Comparison of ENCODE assay signal across 13 mouse cellular contexts in genomic region chr8:31008309-31008708, GRCm38 (mm10).
"Had no signal": no experiment of that assay in that cellular context is flagged by ENCODE, and none has a peak within 500 bp of the region (broad histone marks: within the 10 kb centered on the region; RNA-seq: fewer than 3 reads in every experiment).

No protein-coding gene starts in this region.

- H3K27ac ChIP-seq: limb, embryonic 10.5 days; liver, embryonic 15.5 days; midbrain, embryonic 10.5 days; neural tube, embryonic 13.5 days had no signal

- H3K9me3 ChIP-seq: limb, embryonic 10.5 days; liver, embryonic 15.5 days; midbrain, embryonic 10.5 days; neural tube, embryonic 13.5 days had no signal

- DNase-seq: kidney, adult 8-10 months; kidney, postnatal 25 days; lung, adult 2 months; lung, postnatal 36 days; midbrain, embryonic 14.5 days; retina, postnatal 1 day; thymus, postnatal 4 days had no signal

- H3K4me3 ChIP-seq: limb, embryonic 10.5 days; liver, embryonic 15.5 days; midbrain, embryonic 10.5 days; neural tube, embryonic 13.5 days had no signal

- H3K36me3 ChIP-seq: limb, embryonic 10.5 days; liver, embryonic 15.5 days; midbrain, embryonic 10.5 days; neural tube, embryonic 13.5 days had no signal

- ATAC-seq: intestine, embryonic 16.5 days; lung, postnatal 0 days had no signal

- H3K27me3 ChIP-seq: liver, embryonic 15.5 days; neural tube, embryonic 13.5 days had no signal

- H3K4me1 ChIP-seq: limb, embryonic 10.5 days; liver, embryonic 15.5 days; midbrain, embryonic 10.5 days; neural tube, embryonic 13.5 days had no signal
